Mouse (Mus musculus) midbrain, postnatal 0 days (tissue): ENCODE results near the gene Cers5. TPM values are rescaled to one million over a fixed set of nuclear protein-coding genes. Genes with fewer than 3 reads are reported as not detected.

Experiments
- ATAC-seq: fragments of 200-750 bp; cut with Nextera tagmentation; 2 replicates; pipeline ENCODE4 v1.8.0; 2017; ENCODE audit warnings: moderate number of reproducible peaks, mild to moderate bottlenecking, moderate TSS enrichment, moderate library complexity; ENCODE audit not compliant: low FRiP score
- DNase-seq: peaks from one replicate; pipeline ENCODE4 v3.0.0-alpha.2; 2015; ENCODE audit warnings: low spot score
- H3K27ac ChIP-seq: fragments of 300-500 bp; sonication (generic); 2 replicates; pipeline ENCODE4 v1.5.1; 2014; ENCODE audit warnings: low read depth, mild to moderate bottlenecking, low read length, mixed read lengths
- H3K27me3 ChIP-seq: fragments of 300-500 bp; sonication (generic); 2 replicates; pipeline ENCODE4 v1.6.1; 2014; ENCODE audit warnings: low read length, control low read depth, mixed read lengths; ENCODE audit not compliant: insufficient read depth
- H3K36me3 ChIP-seq: fragments of 300-500 bp; sonication (generic); 2 replicates; pipeline ENCODE4 v1.6.1; 2014; ENCODE audit warnings: low read length, control low read depth, mixed read lengths; ENCODE audit not compliant: insufficient read depth
- H3K4me1 ChIP-seq: fragments of 300-500 bp; sonication (generic); 2 replicates; pipeline ENCODE4 v1.6.1; 2014; ENCODE audit warnings: mild to moderate bottlenecking, control low read depth, antibody characterized with exemption, low read length, mixed read lengths; ENCODE audit not compliant: insufficient read depth
- H3K4me2 ChIP-seq: fragments of 300-500 bp; sonication (generic); 2 replicates; pipeline ENCODE4 v1.6.1; 2014; ENCODE audit warnings: low read depth, mild to moderate bottlenecking, low read length, mixed read lengths; ENCODE audit not compliant: poor library complexity, severe bottlenecking
- H3K4me3 ChIP-seq: fragments of 300-500 bp; sonication (generic); 2 replicates; pipeline ENCODE4 v1.5.1; 2014; ENCODE audit warnings: low read depth, mild to moderate bottlenecking, low read length, moderate library complexity
- H3K9ac ChIP-seq: fragments of 300-500 bp; sonication (generic); replicated peaks from 2 replicates; pipeline ENCODE4 v1.6.1; 2014; ENCODE audit warnings: mild to moderate bottlenecking, low read length, moderate library complexity, mixed read lengths; ENCODE audit not compliant: poor library complexity, severe bottlenecking
- H3K9me3 ChIP-seq: fragments of 300-500 bp; sonication (generic); 2 replicates; pipeline ENCODE4 v1.6.1; 2016; ENCODE audit warnings: low read length, control low read depth
- CTCF ChIP-seq: IDR thresholded peaks from 2 replicates; pipeline ENCODE4 v1.5.1; 2016; ENCODE audit warnings: antibody characterized with exemption, mild to moderate bottlenecking
- WGBS: fragments of 180-500 bp; shearing (Covaris S2); extraction: QIAGEN DNeasy Blood & Tissue Kit; methylation state at CpG from one replicate; pipeline ENCODE4 v1.1.7; 2014; 5-methylcytosine and 5-hydroxymethylcytosine counted together
- polyA plus RNA-seq: library from polyadenylated mRNA; unstranded; fragments of >200 nt; fragmentation: Nextera tagmentation; extraction: Ambion mirVana; gene quantifications from 2 replicates; pipeline ENCODE4 v1.2.1, GENCODE M21; 2015
- total RNA-seq: library from RNA; depleted of rRNA; stranded (reverse); fragments of >200 nt; gene quantifications from 2 replicates; pipeline ENCODE4 v1.2.3, GENCODE M21; 2014

The Cers5 gene
- total and polyA plus RNA-seq, 2 experiments from 2014 or later: 76.8 to 94.2 TPM

GRCm38 (mm10) chr15:99721921-99722743, 50.6 kb downstream of the Cers5 start:
- ATAC-seq (no peak), DNase-seq (no peak)
- WGBS: 80% methylated on average over 25 of the region's 25 CpGs
- Histone ChIP-seq H3K36me3 (peaks cover 14% of the 10 kb centered on the region; the same call in 1 of the 2 replicates), H3K4me2 (no peak overlapping the region), H3K9me3 (no peaks in the 10 kb centered on the region), H3K27ac (no peak overlapping the region), H3K4me3 (no peak overlapping the region), H3K4me1 (peaks cover 3% of the 10 kb centered on the region), H3K9ac (no peak overlapping the region), H3K27me3 (no peaks in the 10 kb centered on the region)
- no peak for TF ChIP-seq CTCF

- 79% methylated on average over 8 of the region's 8 CpGs for WGBS
Observed at GRCm38 (mm10) chr15:99719865-99720264, 52.8 kb downstream of the Cers5 start.

GRCm38 (mm10) chr15:99718461-99719021, 54.1 kb downstream of the Cers5 start:
- DNase-seq (no peak), ATAC-seq (no peak)
- no peak for TF ChIP-seq CTCF
- H3K9ac ChIP-seq: no peak overlapping the region
- H3K27ac ChIP-seq: no peak overlapping the region
- H3K27me3 ChIP-seq: no peaks in the 10 kb centered on the region
- H3K9me3 ChIP-seq: no peaks in the 10 kb centered on the region
- peaks cover 23% of the 10 kb centered on the region for H3K36me3 ChIP-seq
- H3K4me3 ChIP-seq: no peak overlapping the region
- H3K4me2 ChIP-seq: no peak overlapping the region
- H3K4me1 ChIP-seq: no peaks in the 10 kb centered on the region
- WGBS: 74% methylated on average over 9 of the region's 9 CpGs

More at GRCm38 (mm10) chr15:99719865-99720264, 52.8 kb downstream of the Cers5 start:
- TF ChIP-seq CTCF: no peak
- H3K27me3 ChIP-seq: no peaks in the 10 kb centered on the region
- no peak for ATAC-seq
- H3K9me3 ChIP-seq: no peaks in the 10 kb centered on the region
- H3K27ac ChIP-seq: no peak overlapping the region
- H3K4me1 ChIP-seq: no peaks in the 10 kb centered on the region; the same call in none of the 2 replicates
- H3K36me3 ChIP-seq: peaks cover 14% of the 10 kb centered on the region; the same call in 1 of the 2 replicates
- H3K4me3 ChIP-seq: no peak overlapping the region
- H3K9ac ChIP-seq: no peak overlapping the region
- no peak for DNase-seq
- no peak overlapping the region for H3K4me2 ChIP-seq

- Histone ChIP-seq H3K4me3 (no peak within 1 kb of the TSS), H3K27me3 (no peaks in the 10 kb centered on the region), H3K27ac (0 out of 2 replicates have a peak within 1 kb of the TSS, but pooled peaks have one; percentile 12), H3K9me3 (no peaks in the 10 kb centered on the region), H3K9ac (no peak within 1 kb of the TSS), H3K4me2 (no peak within 1 kb of the TSS), H3K36me3 (peaks cover 32% of the 10 kb centered on the region), H3K4me1 (no peaks in the 10 kb centered on the region)
- TF ChIP-seq CTCF: no peak
- ATAC-seq (0 out of 2 replicates have a peak, but pooled peaks have one; percentile 17), DNase-seq (peak; percentile 72)
- 62% methylated on average over 26 of the region's 26 CpGs for WGBS
Observed at GRCm38 (mm10) chr15:99717386-99718334, 55.0 kb downstream of the Cers5 start, which contains the start of gene Gpd1. Gpd1 (plus strand) TSS chr15:99717515.

- no peak overlapping the region for H3K9ac ChIP-seq
- no peak for ATAC-seq
- H3K4me1 ChIP-seq: no peaks in the 10 kb centered on the region
- WGBS: 86% methylated on average over 12 of the region's 12 CpGs
- H3K4me2 ChIP-seq: no peak overlapping the region
- no peak for DNase-seq
- TF ChIP-seq CTCF: no peak
- H3K27ac ChIP-seq: no peak overlapping the region
- H3K4me3 ChIP-seq: no peak overlapping the region
- peaks cover 35% of the 10 kb centered on the region for H3K36me3 ChIP-seq
- H3K9me3 ChIP-seq: no peaks in the 10 kb centered on the region
- no peaks in the 10 kb centered on the region for H3K27me3 ChIP-seq
Observed at GRCm38 (mm10) chr15:99716814-99717213, 55.9 kb downstream of the Cers5 start.
